Mouse (Mus musculus): ENCODE data around the gene Mgll.

GRCm38 (mm10) chr6:88690211-88690610, 34.0 kb upstream of the Mgll start:
- TF ChIP-seq CTCF (conservative IDR thresholded peaks at IDR 0.05; ENCODE audit: insufficient read depth, insufficient read length, low read depth, low read length), result no peak
- no peak for TF ChIP-seq POLR2A (IDR thresholded peaks at IDR 0.05; ENCODE audit: low read depth, low read length)

Measured in kidney, adult 2 months (tissue).